Mouse (Mus musculus): Measurements from ENCODE around the gene Fbln1. TPM values are rescaled to one million over a fixed set of nuclear protein-coding genes. Genes with fewer than 3 reads are reported as not detected.
A peak's percentile ranks its signal among the peaks of the same experiment; 100 is the strongest.

Fbln1 gene
- 57.8 and 64.5 TPM in 2 replicates for total RNA-seq (2014; rRNA removed)
- polyA plus RNA-seq (2015; fragmentation: Nextera tagmentation; extraction: Ambion mirVana): 46.2 and 48.5 TPM in 2 replicates

GRCm38 (mm10) chr15:85205792-85206702 lies at the start of gene Fbln1:
Fbln1 (plus strand) TSS chr15:85205949.
- Histone ChIP-seq H3K36me3 (ENCODE audit: insufficient read depth, low read length) (no peaks in the 10 kb centered on the region), H3K9ac (replicated peaks; ENCODE audit: low read length, poor library complexity, severe bottlenecking) (peak within 1 kb of the TSS; percentile 56), H3K27me3 (ENCODE audit: insufficient read depth, low read length) (no peaks in the 10 kb centered on the region), H3K9me3 (ENCODE audit: low read length) (no peaks in the 10 kb centered on the region), H3K4me1 (ENCODE audit: insufficient read depth, low read length) (peaks cover 3% of the 10 kb centered on the region; the same call in 1 of the 2 replicates), H3K4me3 (ENCODE audit: low read depth, low read length) (peak within 1 kb of the TSS; percentile 47), H3K4me2 (ENCODE audit: low read depth, low read length, poor library complexity, severe bottlenecking) (peak within 1 kb of the TSS; percentile 96), H3K27ac (ENCODE audit: low read depth, low read length) (peak within 1 kb of the TSS; percentile 13; the same call in 1 of the 2 replicates)
- DNase-seq (ENCODE audit: low spot score) (peak; percentile 63), ATAC-seq (ENCODE audit: low FRiP score) (peak; percentile 75)
- no peak for TF ChIP-seq CTCF (IDR thresholded peaks at IDR 0.05)
- under 1% methylated on average over 45 of the region's 64 CpGs for WGBS

DNA sequence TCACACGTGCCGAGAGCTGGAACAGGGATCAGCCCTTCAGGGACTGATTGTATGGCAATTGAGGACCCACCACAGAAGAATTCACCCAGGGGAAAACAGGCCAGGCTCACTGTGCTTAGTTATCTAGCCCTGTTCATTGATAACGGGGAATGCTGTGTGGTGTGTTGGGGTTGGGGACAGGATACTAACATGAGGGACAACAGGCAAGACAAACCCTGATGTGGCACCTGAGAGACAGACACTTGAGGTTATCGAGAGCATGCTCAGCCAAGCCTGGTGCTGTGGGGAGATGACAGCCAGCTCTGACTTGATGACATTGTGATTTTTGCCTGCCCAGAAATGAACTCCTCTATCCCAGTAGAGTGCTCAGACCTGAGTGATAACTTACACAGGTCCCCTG lies 49.6 kb upstream of the Fbln1 start:
- Histone ChIP-seq H3K9me3 (ENCODE audit: low read length) (no peaks in the 10 kb centered on the region), H3K27me3 (ENCODE audit: insufficient read depth, low read length) (no peaks in the 10 kb centered on the region), H3K4me1 (ENCODE audit: insufficient read depth, low read length) (no peaks in the 10 kb centered on the region), H3K4me3 (ENCODE audit: low read depth, low read length) (no peak overlapping the region), H3K27ac (ENCODE audit: low read depth, low read length) (no peak overlapping the region), H3K9ac (replicated peaks; ENCODE audit: low read length, poor library complexity, severe bottlenecking) (no peak overlapping the region), H3K36me3 (ENCODE audit: insufficient read depth, low read length) (no peaks in the 10 kb centered on the region), H3K4me2 (ENCODE audit: low read depth, low read length, poor library complexity, severe bottlenecking) (no peak overlapping the region)
- DNase-seq (ENCODE audit: low spot score) (no peak), ATAC-seq (ENCODE audit: low FRiP score) (no peak)
- no peak for TF ChIP-seq CTCF (IDR thresholded peaks at IDR 0.05)
- 62% methylated on average over 4 of the region's 4 CpGs for WGBS

DNA sequence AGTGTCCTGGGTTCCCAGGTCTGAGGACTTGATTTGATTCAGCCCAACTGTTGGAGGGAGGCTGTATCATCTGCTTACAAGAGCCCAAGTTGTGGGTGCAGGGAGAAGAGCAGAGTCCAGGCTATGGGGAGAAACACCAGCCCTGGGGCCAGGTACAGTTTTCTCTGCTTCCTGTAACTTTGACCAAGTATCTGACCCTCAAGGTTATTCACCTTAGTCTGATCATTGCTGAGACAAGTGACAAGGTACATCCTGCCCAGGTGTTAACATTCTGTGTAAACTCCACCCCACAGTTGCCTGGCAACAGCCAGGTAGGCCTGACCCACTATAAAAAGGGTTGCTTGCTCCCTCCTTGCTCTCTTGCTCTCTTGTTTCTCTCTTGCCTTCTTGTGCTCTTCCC lies 44.3 kb upstream of the Fbln1 start:
- peaks cover 4% of the 10 kb centered on the region; the same call in 1 of the 2 replicates for H3K4me1 ChIP-seq (ENCODE audit: insufficient read depth, low read length)
- no peaks in the 10 kb centered on the region for H3K9me3 ChIP-seq (ENCODE audit: low read length)
- no peak for TF ChIP-seq CTCF (IDR thresholded peaks at IDR 0.05)
- H3K4me2 ChIP-seq (ENCODE audit: low read depth, low read length, poor library complexity, severe bottlenecking): no peak overlapping the region
- H3K4me3 ChIP-seq (ENCODE audit: low read depth, low read length): no peak overlapping the region
- ATAC-seq (ENCODE audit: low FRiP score) (no peak), DNase-seq (ENCODE audit: low spot score) (no peak)
- no peak overlapping the region for H3K9ac ChIP-seq (replicated peaks; ENCODE audit: low read length, poor library complexity, severe bottlenecking)
- H3K36me3 ChIP-seq (ENCODE audit: insufficient read depth, low read length): no peaks in the 10 kb centered on the region
- no peaks in the 10 kb centered on the region for H3K27me3 ChIP-seq (ENCODE audit: insufficient read depth, low read length)
- H3K27ac ChIP-seq (ENCODE audit: low read depth, low read length): no peak overlapping the region

DNA sequence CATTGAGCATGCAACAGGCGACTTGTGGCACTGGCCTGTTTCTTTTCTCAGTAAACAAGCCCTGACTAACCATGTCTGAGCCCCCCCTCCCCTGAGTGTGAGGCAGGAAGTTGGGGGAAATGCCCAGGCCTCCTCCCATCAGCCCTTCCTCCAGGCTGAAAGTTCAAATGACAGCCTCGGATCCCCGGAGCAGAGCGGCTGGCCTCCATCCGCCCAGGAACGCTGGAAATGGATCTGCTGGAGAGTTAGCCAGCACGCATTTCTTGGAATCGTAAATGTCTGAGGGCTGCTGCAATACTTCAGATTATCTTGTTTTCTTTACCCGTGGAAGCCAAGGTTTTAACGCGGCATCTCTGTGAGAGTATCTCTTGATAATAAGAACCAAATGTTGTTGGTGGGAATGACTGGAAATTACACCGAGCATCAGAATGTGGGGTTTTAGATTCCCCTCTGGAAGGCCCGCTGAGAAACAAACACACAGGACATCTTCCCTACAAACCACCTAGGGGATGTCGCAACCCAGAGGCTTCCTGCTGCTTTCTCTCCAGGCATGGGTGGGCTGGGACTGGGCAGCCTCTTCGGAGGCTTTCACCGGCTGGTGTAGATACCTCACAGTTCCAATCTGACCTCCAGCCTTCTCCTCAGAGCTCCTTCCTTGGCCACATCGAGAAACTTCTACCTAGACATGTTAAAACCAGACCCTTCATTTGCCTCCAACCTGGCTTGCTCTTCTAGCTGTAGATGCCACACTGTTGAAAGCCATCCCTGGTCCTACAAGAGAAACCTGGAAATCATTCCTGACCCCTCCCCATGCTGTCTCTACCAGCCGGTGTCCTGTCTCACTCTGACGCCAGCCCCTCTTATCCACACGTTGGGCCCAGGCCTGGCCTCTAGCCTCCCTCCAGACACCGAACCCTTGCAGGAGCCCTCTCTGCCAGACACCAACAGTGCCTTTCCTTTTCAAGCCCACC lies 42.8 kb upstream of the Fbln1 start:
- DNase-seq (ENCODE audit: low spot score): no peak
- Histone ChIP-seq H3K4me3 (ENCODE audit: low read depth, low read length) (no peak overlapping the region), H3K27me3 (ENCODE audit: insufficient read depth, low read length) (no peaks in the 10 kb centered on the region), H3K9ac (replicated peaks; ENCODE audit: low read length, poor library complexity, severe bottlenecking) (no peak overlapping the region), H3K36me3 (ENCODE audit: insufficient read depth, low read length) (no peaks in the 10 kb centered on the region), H3K4me1 (ENCODE audit: insufficient read depth, low read length) (peaks cover 4% of the 10 kb centered on the region; the same call in 1 of the 2 replicates), H3K9me3 (ENCODE audit: low read length) (no peaks in the 10 kb centered on the region), H3K27ac (ENCODE audit: low read depth, low read length) (no peak overlapping the region), H3K4me2 (ENCODE audit: low read depth, low read length, poor library complexity, severe bottlenecking) (no peak overlapping the region)
- no peak for ATAC-seq (ENCODE audit: low FRiP score)
- 64% methylated on average over 21 of the region's 21 CpGs for WGBS
- TF ChIP-seq CTCF (IDR thresholded peaks at IDR 0.05): no peak

DNA sequence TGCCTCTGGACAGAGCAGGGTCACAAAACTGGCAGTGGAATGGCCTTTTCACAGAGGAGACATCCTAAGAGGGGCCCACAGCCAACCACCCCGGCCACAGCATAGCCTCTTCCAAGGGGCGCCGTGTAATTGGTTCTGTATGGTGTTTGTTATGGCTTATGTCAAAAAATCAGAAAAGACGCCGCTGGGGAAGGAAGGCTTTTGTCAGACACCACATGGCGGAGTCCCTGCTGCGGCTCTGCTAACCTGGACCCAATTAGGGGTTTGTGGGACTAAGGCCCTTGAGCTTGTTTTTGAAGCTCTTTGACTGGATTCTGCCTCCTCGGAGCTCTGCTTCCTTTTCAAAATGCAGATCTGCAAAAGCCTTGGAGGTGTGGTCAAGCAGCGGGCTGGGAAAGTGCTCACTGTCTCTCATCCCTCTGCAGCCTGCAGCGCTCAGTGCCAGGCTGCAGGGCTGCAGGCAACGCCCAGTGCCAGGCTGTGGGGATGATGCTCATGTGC lies 39.3 kb upstream of the Fbln1 start:
- DNase-seq (ENCODE audit: low spot score) (peak; percentile 43), ATAC-seq (ENCODE audit: low FRiP score) (no peak)
- Histone ChIP-seq H3K4me2 (ENCODE audit: low read depth, low read length, poor library complexity, severe bottlenecking) (no peak overlapping the region), H3K27me3 (ENCODE audit: insufficient read depth, low read length) (no peaks in the 10 kb centered on the region), H3K4me3 (ENCODE audit: low read depth, low read length) (no peak overlapping the region), H3K36me3 (ENCODE audit: insufficient read depth, low read length) (no peaks in the 10 kb centered on the region), H3K4me1 (ENCODE audit: insufficient read depth, low read length) (peaks cover 4% of the 10 kb centered on the region; the same call in 1 of the 2 replicates), H3K9ac (replicated peaks; ENCODE audit: low read length, poor library complexity, severe bottlenecking) (no peak overlapping the region), H3K27ac (ENCODE audit: low read depth, low read length) (peak overlapping the region; percentile 33), H3K9me3 (ENCODE audit: low read length) (no peaks in the 10 kb centered on the region)
- WGBS: 14% methylated on average over 11 of the region's 11 CpGs
- TF ChIP-seq CTCF (IDR thresholded peaks at IDR 0.05): no peak
